ENCODE assay signal across 23 mouse cellular contexts in genomic region chr15:59888996-59889395, GRCm38 (mm10).
A peak's percentile ranks its signal among the peaks of the same experiment; 100 is the strongest.
DNase-seq lines count a peak whose midpoint lies in the region; ATAC-seq lines count a peak whose summit lies in the region.
"Had no signal": no experiment of that assay in that cellular context is flagged by ENCODE, and none has a peak within 500 bp of the region (broad histone marks: within the 10 kb centered on the region; RNA-seq: fewer than 3 reads in every experiment).

No protein-coding gene starts in this region.

- H3K27ac ChIP-seq in intestine, embryonic 14.5 days (ENCODE audit: low read depth): no peak overlapping the region
- no peak overlapping the region for H3K27ac ChIP-seq in intestine, embryonic 15.5 days
- no peak overlapping the region for H3K27ac ChIP-seq in midbrain, embryonic 11.5 days (ENCODE audit: low read depth, low read length)
- no peak overlapping the region for H3K27ac ChIP-seq in midbrain, embryonic 16.5 days (ENCODE audit: low read length)
- H3K27ac ChIP-seq: embryonic facial prominence, embryonic 13.5 days; embryonic facial prominence, embryonic 15.5 days; forebrain, embryonic 10.5 days; forebrain, embryonic 12.5 days had no signal

- H3K4me2 ChIP-seq in intestine, embryonic 14.5 days (ENCODE audit: low read length): no peak overlapping the region
- H3K4me2 ChIP-seq in intestine, embryonic 15.5 days (replicated peaks): no peak overlapping the region
- H3K4me2 ChIP-seq in midbrain, embryonic 11.5 days: no peak overlapping the region
- H3K4me2 ChIP-seq in midbrain, embryonic 16.5 days (ENCODE audit: low read length): no peak overlapping the region
- H3K4me2 ChIP-seq: embryonic facial prominence, embryonic 13.5 days; embryonic facial prominence, embryonic 15.5 days; forebrain, embryonic 12.5 days had no signal

- no peaks in the 10 kb centered on the region for H3K36me3 ChIP-seq in intestine, embryonic 14.5 days (ENCODE audit: control insufficient read depth, insufficient read depth, low read length)
- H3K36me3 ChIP-seq in intestine, embryonic 15.5 days: no peaks in the 10 kb centered on the region
- no peaks in the 10 kb centered on the region for H3K36me3 ChIP-seq in midbrain, embryonic 11.5 days (ENCODE audit: control insufficient read depth, insufficient read depth, low read length)
- no peaks in the 10 kb centered on the region for H3K36me3 ChIP-seq in midbrain, embryonic 16.5 days (ENCODE audit: control insufficient read depth, insufficient read depth, low read length)
- H3K36me3 ChIP-seq: embryonic facial prominence, embryonic 13.5 days; embryonic facial prominence, embryonic 15.5 days; forebrain, embryonic 10.5 days; forebrain, embryonic 12.5 days had no signal

- ATAC-seq in intestine, embryonic 14.5 days (replicated peaks; ENCODE audit: low FRiP score, low TSS enrichment, low read depth): no peak
- ATAC-seq in intestine, embryonic 15.5 days: no peak
- no peak for ATAC-seq in midbrain, embryonic 11.5 days (ENCODE audit: low FRiP score)
- no peak for ATAC-seq in midbrain, embryonic 16.5 days
- ATAC-seq: forebrain, embryonic 14.5 days; forebrain, embryonic 16.5 days had no signal

- H3K9ac ChIP-seq in intestine, embryonic 14.5 days (ENCODE audit: low read length): no peak overlapping the region
- no peak overlapping the region for H3K9ac ChIP-seq in intestine, embryonic 15.5 days
- H3K9ac ChIP-seq in midbrain, embryonic 11.5 days (ENCODE audit: low read length): no peak overlapping the region
- no peak overlapping the region for H3K9ac ChIP-seq in midbrain, embryonic 16.5 days (ENCODE audit: low read depth, low read length)
- H3K9ac ChIP-seq: embryonic facial prominence, embryonic 13.5 days; embryonic facial prominence, embryonic 15.5 days; forebrain, embryonic 12.5 days had no signal

- no peaks in the 10 kb centered on the region for H3K4me1 ChIP-seq in intestine, embryonic 14.5 days (replicated peaks; ENCODE audit: control insufficient read depth, insufficient read depth, low read length)
- H3K4me1 ChIP-seq in intestine, embryonic 15.5 days (replicated peaks): no peaks in the 10 kb centered on the region
- no peaks in the 10 kb centered on the region for H3K4me1 ChIP-seq in midbrain, embryonic 11.5 days (ENCODE audit: control insufficient read depth, insufficient read depth, low read length)
- H3K4me1 ChIP-seq in midbrain, embryonic 16.5 days (ENCODE audit: control insufficient read depth, insufficient read depth, low read length): peaks cover 3% of the 10 kb centered on the region; the same call in 1 of the 2 replicates
- H3K4me1 ChIP-seq: embryonic facial prominence, embryonic 13.5 days; embryonic facial prominence, embryonic 15.5 days; forebrain, embryonic 12.5 days had no signal

- WGBS in intestine, embryonic 14.5 days: 83% methylated on average over 2 of the region's 2 CpGs
- WGBS in intestine, embryonic 15.5 days: 88% methylated on average over 2 of the region's 2 CpGs
- 91% methylated on average over 2 of the region's 2 CpGs for WGBS in midbrain, embryonic 11.5 days
- 91% methylated on average over 2 of the region's 2 CpGs for WGBS in midbrain, embryonic 16.5 days

- no peaks in the 10 kb centered on the region for H3K27me3 ChIP-seq in intestine, embryonic 14.5 days (replicated peaks; ENCODE audit: control insufficient read depth, insufficient read depth, low read length)
- no peaks in the 10 kb centered on the region for H3K27me3 ChIP-seq in intestine, embryonic 15.5 days (replicated peaks)
- H3K27me3 ChIP-seq in midbrain, embryonic 11.5 days (ENCODE audit: control insufficient read depth, insufficient read depth, low read length): no peaks in the 10 kb centered on the region
- no peaks in the 10 kb centered on the region for H3K27me3 ChIP-seq in midbrain, embryonic 16.5 days (ENCODE audit: control insufficient read depth, insufficient read depth, low read depth, low read length)
- H3K27me3 ChIP-seq: embryonic facial prominence, embryonic 13.5 days; embryonic facial prominence, embryonic 15.5 days; forebrain, embryonic 12.5 days had no signal

- no peaks in the 10 kb centered on the region for H3K9me3 ChIP-seq in intestine, embryonic 14.5 days (ENCODE audit: control insufficient read depth, low read length)
- H3K9me3 ChIP-seq in intestine, embryonic 15.5 days: no peaks in the 10 kb centered on the region
- no peaks in the 10 kb centered on the region for H3K9me3 ChIP-seq in midbrain, embryonic 11.5 days (ENCODE audit: control insufficient read depth, low read length)
- H3K9me3 ChIP-seq in midbrain, embryonic 16.5 days (replicated peaks; ENCODE audit: control insufficient read depth, low read length, poor library complexity, severe bottlenecking): no peaks in the 10 kb centered on the region
- H3K9me3 ChIP-seq: embryonic facial prominence, embryonic 13.5 days; embryonic facial prominence, embryonic 15.5 days; forebrain, embryonic 10.5 days; forebrain, embryonic 12.5 days had no signal

- DNase-seq in cerebellum, postnatal 14 days: peak; percentile 37 to 38
- DNase-seq in cerebellum, adult 8-10 months: no peak
- DNase-seq in intestine, embryonic 14.5 days (ENCODE audit: low spot score): peak; percentile 4
- DNase-seq in midbrain, embryonic 11.5 days (ENCODE audit: low spot score, missing footprints): peak; percentile 57
- DNase-seq in NIH3T3 (ENCODE audit: low read depth): peak; percentile 34
- no peak for DNase-seq in spleen, postnatal 14 days (ENCODE audit: low spot score in 2 of 2)
- DNase-seq: adrenal gland, adult 2 months; adrenal gland, postnatal 10 days; adrenal gland, postnatal 25 days; cerebellum, adult 11 months; cerebellum, adult 18-20 months; cerebellum, adult 9-10 months; cerebellum, postnatal 25 days; embryo, embryonic 11 days had no signal

- H3K4me3 ChIP-seq in intestine, embryonic 14.5 days (ENCODE audit: low read depth, low read length): no peak overlapping the region
- no peak overlapping the region for H3K4me3 ChIP-seq in intestine, embryonic 15.5 days (replicated peaks)
- H3K4me3 ChIP-seq in midbrain, embryonic 11.5 days (ENCODE audit: low read depth, low read length): no peak overlapping the region
- no peak overlapping the region for H3K4me3 ChIP-seq in midbrain, embryonic 16.5 days (ENCODE audit: low read depth, low read length)
- H3K4me3 ChIP-seq: embryonic facial prominence, embryonic 13.5 days; embryonic facial prominence, embryonic 15.5 days; erythroblast, embryonic 14.5 days; forebrain, embryonic 10.5 days; forebrain, embryonic 12.5 days had no signal

Comparison
In these comparisons a context has a peak if more than half of its experiments do, and no peak if none do; other contexts are left out.
1. DNase-seq: peak in cerebellum, postnatal 14 days (2 of 2), intestine, embryonic 14.5 days (single experiment), midbrain, embryonic 11.5 days (single experiment) and NIH3T3 (single experiment); none in cerebellum, adult 8-10 months (single experiment) and spleen, postnatal 14 days (0 of 2).